Mouse (Mus musculus): ENCODE measurements around the gene Map3k5. TPM values are rescaled to one million over a fixed set of nuclear protein-coding genes. Genes with fewer than 3 reads are reported as not detected.

Gene Map3k5
- polyA plus RNA-seq, 1 experiment from 2014 or later, result 3.3 TPM

DNA sequence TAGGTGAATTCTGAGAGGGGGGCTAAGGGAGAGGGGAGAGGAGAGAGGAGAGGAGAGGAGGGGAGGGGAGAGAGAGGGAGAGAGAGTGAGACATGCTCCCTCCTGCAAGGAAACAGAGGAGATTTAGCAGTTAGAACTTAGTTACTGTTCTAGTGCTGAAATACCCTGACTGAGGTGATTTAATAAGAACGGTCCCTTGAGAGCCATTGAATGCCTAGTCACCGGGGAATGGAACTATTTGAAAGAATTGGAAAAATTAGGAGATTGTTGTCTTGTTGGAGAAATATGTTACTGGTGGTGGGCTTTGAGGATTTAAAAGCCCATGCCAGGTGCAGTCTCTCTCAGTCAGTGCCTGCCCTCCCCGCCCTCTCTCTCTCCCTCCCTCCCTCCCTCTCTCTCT lies 61.9 kb downstream of the Map3k5 start:
- no peaks in the 10 kb centered on the region for H3K27me3 ChIP-seq (replicated peaks)
- 80% methylated on average over 3 of the region's 3 CpGs for WGBS
- no peak overlapping the region for H3K9ac ChIP-seq
- no peak for ATAC-seq (ENCODE audit: insufficient read depth, low FRiP score, low read depth)
- H3K4me1 ChIP-seq, result no peaks in the 10 kb centered on the region
- H3K4me2 ChIP-seq, result no peak overlapping the region
- H3K36me3 ChIP-seq, result no peaks in the 10 kb centered on the region
- no peak overlapping the region for H3K4me3 ChIP-seq (replicated peaks)
- no peak overlapping the region for H3K27ac ChIP-seq
- no peaks in the 10 kb centered on the region for H3K9me3 ChIP-seq

DNA sequence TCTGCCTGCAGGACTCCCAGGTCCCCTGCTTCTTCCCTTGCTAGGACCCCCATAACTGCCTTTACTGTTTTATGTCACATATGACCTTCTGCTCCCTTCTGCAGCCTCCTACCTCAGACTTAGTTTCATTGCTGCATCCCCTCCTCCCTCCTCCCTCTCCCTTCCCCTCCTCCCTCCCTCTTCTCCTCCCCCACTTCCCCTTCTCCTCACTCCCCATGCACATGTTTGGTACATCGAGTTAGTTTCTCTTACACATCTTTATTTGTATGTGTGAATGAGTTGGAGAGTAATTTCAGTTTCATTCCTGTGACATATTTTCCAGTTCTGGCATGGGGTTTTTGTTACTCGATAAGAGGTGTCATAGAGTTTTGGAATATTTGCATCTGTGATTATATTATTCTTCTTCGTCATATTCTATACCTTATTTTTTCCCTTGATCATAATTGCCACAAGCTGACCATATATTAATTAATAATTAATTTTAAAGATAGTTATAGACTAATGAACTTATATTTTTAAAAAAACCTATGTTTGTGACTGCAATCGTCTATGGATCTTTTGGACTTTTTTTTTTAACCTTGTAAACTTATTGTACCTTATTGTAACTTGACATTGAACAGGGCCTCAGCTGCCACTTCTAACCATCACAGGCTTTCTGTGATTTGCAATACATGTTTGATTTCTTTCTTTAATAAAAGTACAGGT lies 65.6 kb downstream of the Map3k5 start:
- Histone ChIP-seq H3K4me2 (no peak overlapping the region), H3K9ac (no peak overlapping the region), H3K36me3 (no peaks in the 10 kb centered on the region), H3K4me3 (replicated peaks) (no peak overlapping the region), H3K27ac (no peak overlapping the region), H3K27me3 (replicated peaks) (no peaks in the 10 kb centered on the region), H3K9me3 (no peaks in the 10 kb centered on the region), H3K4me1 (no peaks in the 10 kb centered on the region)
- WGBS, result 72% methylated on average over 4 of the region's 4 CpGs
- ATAC-seq (ENCODE audit: insufficient read depth, low FRiP score, low read depth), result no peak

GRCm38 (mm10) chr10:20000408-20000770 lies 66.1 kb downstream of the Map3k5 start:
- no peaks in the 10 kb centered on the region for H3K9me3 ChIP-seq
- ATAC-seq (ENCODE audit: insufficient read depth, low FRiP score, low read depth), result no peak
- no peak overlapping the region for H3K4me2 ChIP-seq
- no peaks in the 10 kb centered on the region for H3K4me1 ChIP-seq
- H3K9ac ChIP-seq, result no peak overlapping the region
- H3K27me3 ChIP-seq (replicated peaks), result no peaks in the 10 kb centered on the region
- WGBS, result 76% methylated on average over 8 of the region's 8 CpGs
- H3K27ac ChIP-seq, result no peak overlapping the region
- no peaks in the 10 kb centered on the region for H3K36me3 ChIP-seq
- H3K4me3 ChIP-seq (replicated peaks), result no peak overlapping the region

- ATAC-seq (ENCODE audit: insufficient read depth, low FRiP score, low read depth), result no peak
- Histone ChIP-seq H3K4me1 (no peaks in the 10 kb centered on the region), H3K9ac (no peak overlapping the region), H3K36me3 (no peaks in the 10 kb centered on the region), H3K4me3 (replicated peaks) (no peak overlapping the region), H3K4me2 (no peak overlapping the region), H3K27ac (no peak overlapping the region), H3K27me3 (replicated peaks) (no peaks in the 10 kb centered on the region), H3K9me3 (no peaks in the 10 kb centered on the region)
- WGBS, result 39% methylated on average over 5 of the region's 5 CpGs
Measured at GRCm38 (mm10) chr10:20001990-20002389, 67.7 kb downstream of the Map3k5 start.

GRCm38 (mm10) chr10:20003006-20003405 lies 68.7 kb downstream of the Map3k5 start:
- no peak overlapping the region for H3K27ac ChIP-seq
- no peaks in the 10 kb centered on the region for H3K27me3 ChIP-seq (replicated peaks)
- H3K4me1 ChIP-seq, result no peaks in the 10 kb centered on the region
- no peak for ATAC-seq (ENCODE audit: insufficient read depth, low FRiP score, low read depth)
- H3K9me3 ChIP-seq, result no peaks in the 10 kb centered on the region
- no peaks in the 10 kb centered on the region for H3K36me3 ChIP-seq
- no peak overlapping the region for H3K9ac ChIP-seq
- no peak overlapping the region for H3K4me2 ChIP-seq
- no peak overlapping the region for H3K4me3 ChIP-seq (replicated peaks)
- 66% methylated on average over 5 of the region's 5 CpGs for WGBS

- Histone ChIP-seq H3K9ac (no peak overlapping the region), H3K27me3 (replicated peaks) (no peaks in the 10 kb centered on the region), H3K4me1 (no peaks in the 10 kb centered on the region), H3K27ac (no peak overlapping the region), H3K4me3 (replicated peaks) (no peak overlapping the region), H3K9me3 (no peaks in the 10 kb centered on the region), H3K4me2 (no peak overlapping the region), H3K36me3 (no peaks in the 10 kb centered on the region)
- 67% methylated on average over 4 of the region's 4 CpGs for WGBS
- no peak for ATAC-seq (ENCODE audit: insufficient read depth, low FRiP score, low read depth)
Measured at GRCm38 (mm10) chr10:20004786-20005185, 70.5 kb downstream of the Map3k5 start.

DNA sequence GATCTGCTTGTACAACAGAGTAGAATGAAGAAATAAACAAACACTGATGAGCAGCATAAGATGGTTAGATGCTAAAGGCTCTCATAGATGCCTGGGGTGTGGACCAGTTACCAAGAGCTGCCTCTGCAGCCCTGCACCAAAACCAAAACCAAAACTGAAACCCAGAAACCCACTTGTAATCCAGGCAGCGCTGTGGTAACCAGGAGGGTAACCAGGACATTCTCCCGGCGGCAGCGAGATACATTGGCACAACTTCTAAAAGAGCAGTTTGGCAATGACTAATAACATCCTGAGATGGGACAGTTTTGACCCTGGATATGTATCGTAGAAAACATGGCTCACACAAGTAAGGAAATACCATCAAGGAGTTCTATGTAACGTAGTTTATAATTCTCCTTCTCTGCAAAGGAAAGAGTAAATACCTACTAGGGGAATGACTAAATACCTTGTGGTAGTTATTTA lies 71.2 kb downstream of the Map3k5 start:
- WGBS, result 88% methylated on average over 6 of the region's 6 CpGs
- H3K27me3 ChIP-seq (replicated peaks), result no peaks in the 10 kb centered on the region
- H3K27ac ChIP-seq, result no peak overlapping the region
- H3K9ac ChIP-seq, result no peak overlapping the region
- no peaks in the 10 kb centered on the region for H3K36me3 ChIP-seq
- no peak for ATAC-seq (ENCODE audit: insufficient read depth, low FRiP score, low read depth)
- H3K9me3 ChIP-seq, result no peaks in the 10 kb centered on the region
- no peaks in the 10 kb centered on the region for H3K4me1 ChIP-seq
- no peak overlapping the region for H3K4me3 ChIP-seq (replicated peaks)
- no peak overlapping the region for H3K4me2 ChIP-seq

DNA sequence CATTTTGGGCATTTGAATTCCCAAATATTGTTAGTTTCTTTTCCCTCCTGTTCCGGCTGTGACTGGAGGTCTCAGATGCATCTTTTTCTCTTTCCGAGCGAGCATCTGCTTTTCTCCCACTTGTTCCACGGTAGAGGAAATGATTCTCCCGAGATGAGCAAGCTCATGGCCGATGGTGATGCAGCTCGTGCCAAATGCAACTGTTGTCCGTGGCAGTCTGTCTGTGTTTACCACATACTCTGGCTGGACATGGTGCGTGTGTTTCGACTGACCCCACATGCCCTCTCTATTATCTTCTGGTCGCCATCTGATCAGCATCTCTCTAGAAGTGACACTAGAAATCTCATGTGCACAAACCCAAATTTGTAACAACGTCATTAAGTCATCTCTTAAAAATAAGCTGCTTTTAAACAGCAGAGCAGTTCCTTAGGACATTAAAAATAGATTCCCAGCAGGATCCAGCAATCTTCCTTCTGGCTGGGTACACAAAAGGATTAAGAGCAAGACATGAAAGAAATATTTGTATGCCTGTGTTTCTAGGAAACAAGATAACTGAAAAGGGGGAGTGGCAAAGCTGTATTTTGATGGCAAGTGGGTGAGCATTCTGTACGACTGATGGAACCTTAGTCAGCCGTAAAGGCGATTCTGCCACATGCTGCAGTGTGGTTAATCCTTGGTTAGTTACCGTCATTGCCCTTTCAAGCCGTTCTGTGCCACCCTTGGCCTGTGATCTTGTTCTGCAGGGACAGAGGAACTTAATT lies 72.2 kb downstream of the Map3k5 start:
- H3K4me1 ChIP-seq, result no peaks in the 10 kb centered on the region
- WGBS, result 72% methylated on average over 17 of the region's 17 CpGs
- H3K27ac ChIP-seq, result no peak overlapping the region

GRCm38 (mm10) chr10:20009310-20009709 lies 75.0 kb downstream of the Map3k5 start:
- Histone ChIP-seq H3K36me3 (no peaks in the 10 kb centered on the region), H3K9ac (no peak overlapping the region), H3K9me3 (no peaks in the 10 kb centered on the region), H3K4me1 (no peaks in the 10 kb centered on the region), H3K27me3 (replicated peaks) (no peaks in the 10 kb centered on the region), H3K4me3 (replicated peaks) (no peak overlapping the region), H3K27ac (no peak overlapping the region), H3K4me2 (no peak overlapping the region)
- WGBS, result 92% methylated on average over 6 of the region's 6 CpGs
- ATAC-seq (ENCODE audit: insufficient read depth, low FRiP score, low read depth), result no peak

More for the DNA sequence above, 72.2 kb downstream of the Map3k5 start:
- H3K4me2 ChIP-seq, result no peak overlapping the region
- H3K9ac ChIP-seq, result no peak overlapping the region
- H3K9me3 ChIP-seq, result no peaks in the 10 kb centered on the region
- no peak for ATAC-seq (ENCODE audit: insufficient read depth, low FRiP score, low read depth)
- H3K27me3 ChIP-seq (replicated peaks), result no peaks in the 10 kb centered on the region
- H3K36me3 ChIP-seq, result no peaks in the 10 kb centered on the region
- no peak overlapping the region for H3K4me3 ChIP-seq (replicated peaks)

GRCm38 (mm10) chr10:20010018-20010417 lies 75.7 kb downstream of the Map3k5 start:
- Histone ChIP-seq H3K4me2 (no peak overlapping the region), H3K9me3 (no peaks in the 10 kb centered on the region), H3K4me3 (replicated peaks) (no peak overlapping the region), H3K36me3 (no peaks in the 10 kb centered on the region), H3K27me3 (replicated peaks) (no peaks in the 10 kb centered on the region), H3K9ac (no peak overlapping the region), H3K27ac (no peak overlapping the region), H3K4me1 (no peaks in the 10 kb centered on the region)
- 90% methylated on average over 3 of the region's 3 CpGs for WGBS
- ATAC-seq (ENCODE audit: insufficient read depth, low FRiP score, low read depth), result no peak

GRCm38 (mm10) chr10:20018406-20018805 lies 84.1 kb downstream of the Map3k5 start:
- no peak for ATAC-seq (ENCODE audit: insufficient read depth, low FRiP score, low read depth)
- no peaks in the 10 kb centered on the region for H3K9me3 ChIP-seq
- H3K4me3 ChIP-seq (replicated peaks), result no peak overlapping the region
- no peaks in the 10 kb centered on the region for H3K4me1 ChIP-seq
- H3K27ac ChIP-seq, result no peak overlapping the region
- no peak overlapping the region for H3K9ac ChIP-seq
- H3K4me2 ChIP-seq, result no peak overlapping the region
- H3K27me3 ChIP-seq (replicated peaks), result no peaks in the 10 kb centered on the region
- H3K36me3 ChIP-seq, result no peaks in the 10 kb centered on the region
- WGBS, result 94% methylated on average over 10 of the region's 10 CpGs

DNA sequence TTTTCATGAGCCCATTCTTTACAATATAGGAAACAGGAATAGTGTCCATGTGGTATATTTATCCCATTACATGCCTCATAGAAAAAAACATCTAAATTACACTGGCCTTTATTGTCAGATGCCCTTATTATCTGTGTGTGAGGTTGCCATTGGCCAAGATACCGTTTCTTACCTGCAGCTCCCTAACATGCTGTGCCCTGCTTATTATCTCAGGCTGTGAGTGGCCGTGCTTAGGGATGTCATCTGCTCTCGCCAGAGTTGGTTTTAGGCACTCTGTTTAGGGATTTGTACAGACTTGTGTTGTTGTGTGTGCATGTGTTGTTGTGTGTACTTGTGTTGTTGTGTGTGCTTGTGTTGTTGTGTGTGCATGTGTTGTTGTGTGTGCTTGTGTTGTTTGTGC lies 84.5 kb downstream of the Map3k5 start:
- Histone ChIP-seq H3K9ac (no peak overlapping the region), H3K4me1 (no peaks in the 10 kb centered on the region), H3K4me2 (no peak overlapping the region), H3K4me3 (replicated peaks) (no peak overlapping the region), H3K27ac (no peak overlapping the region), H3K27me3 (replicated peaks) (no peaks in the 10 kb centered on the region), H3K9me3 (no peaks in the 10 kb centered on the region), H3K36me3 (no peaks in the 10 kb centered on the region)
- ATAC-seq (ENCODE audit: insufficient read depth, low FRiP score, low read depth), result no peak
- 92% methylated on average over 3 of the region's 3 CpGs for WGBS
